Mouse (Mus musculus) inflammation-experienced regulatory T-cells, adult 6 months (primary cell): ENCODE measurements around the gene Rab40c. TPM values are rescaled to one million over a fixed set of nuclear protein-coding genes. Genes with fewer than 3 reads are reported as not detected.
"Not testable (repeated sequence)": the region's sequence is repeated elsewhere in the genome, so short reads cannot be mapped to it uniquely, and the experiment has no call there.

Source experiments
- ATAC-seq: one replicate; pipeline ENCODE4 v1.8.0; 2017
- polyA plus RNA-seq, 3 experiments: library from polyadenylated mRNA; unstranded; fragments of 100-300 nt; shearing (Covaris generic); gene quantifications; one replicate each; pipeline ENCODE4 v1.2.1; 2017

The Rab40c gene
- polyA plus RNA-seq, 3 experiments from 2014 or later = 6.0 to 7.9 (median 7.5) TPM

DNA sequence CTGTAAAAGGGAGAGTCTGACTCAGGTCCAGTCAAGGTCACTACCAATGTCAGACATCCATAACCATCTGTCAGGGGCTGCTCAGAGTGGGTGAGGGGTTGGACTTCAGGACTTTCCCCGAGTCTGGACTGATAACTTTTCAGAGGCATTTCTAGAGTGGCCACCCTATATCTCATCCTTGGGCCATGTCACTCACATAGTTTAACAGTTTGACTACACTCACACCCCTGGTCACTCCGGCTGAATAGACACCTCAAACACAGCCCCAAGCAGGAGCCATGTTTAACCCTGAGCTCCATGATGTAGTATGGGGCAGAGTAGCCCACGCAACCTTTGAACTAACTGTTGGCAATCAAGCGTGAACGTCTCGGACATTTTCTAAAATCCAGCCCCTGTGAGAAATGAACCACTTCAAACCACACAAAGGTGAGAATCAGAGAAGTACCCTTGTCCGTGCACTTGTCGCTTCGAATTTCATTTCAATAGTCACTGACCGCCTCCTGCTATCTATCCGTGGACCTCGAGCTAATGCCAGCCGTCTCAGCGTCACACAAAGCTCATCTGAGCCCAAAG lies 45.3 kb downstream of the Rab40c start:
- no peak for ATAC-seq

DNA sequence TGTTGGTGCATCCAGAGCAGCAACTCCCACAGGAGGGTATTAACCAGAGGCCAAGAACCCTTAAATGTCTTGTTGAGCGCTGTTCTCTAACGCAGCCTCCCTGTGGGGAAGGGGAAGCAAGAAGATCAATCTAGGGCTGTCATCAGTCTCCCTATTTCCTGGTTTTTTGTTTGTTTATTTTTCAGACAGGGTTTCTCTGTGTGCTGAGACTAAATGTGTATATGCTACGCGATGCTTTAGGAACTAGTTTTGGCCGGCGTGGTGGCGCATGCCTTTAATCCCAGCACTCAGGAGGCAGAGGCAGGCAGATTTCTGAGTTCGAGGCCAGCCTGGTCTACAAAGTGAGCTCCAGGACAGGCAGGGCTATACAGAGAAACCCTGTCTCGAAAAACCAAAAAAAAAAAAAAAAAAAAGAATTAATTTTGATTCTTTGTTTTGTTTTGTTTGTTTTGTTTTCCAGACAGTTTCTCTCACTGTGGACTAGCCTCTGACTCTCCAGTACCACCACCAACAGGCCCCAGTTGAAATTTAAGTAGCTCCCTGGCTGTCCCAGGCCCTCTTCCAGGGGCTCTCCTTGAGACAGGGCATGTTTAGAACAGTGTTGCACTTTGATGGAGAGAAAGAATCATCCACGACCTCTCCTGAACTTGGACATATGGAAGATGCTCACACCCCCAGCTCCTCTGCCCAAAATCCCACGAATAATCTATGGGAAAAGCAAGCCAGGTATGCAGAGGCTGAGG lies 46.0 kb downstream of the Rab40c start:
- no peak for ATAC-seq

DNA sequence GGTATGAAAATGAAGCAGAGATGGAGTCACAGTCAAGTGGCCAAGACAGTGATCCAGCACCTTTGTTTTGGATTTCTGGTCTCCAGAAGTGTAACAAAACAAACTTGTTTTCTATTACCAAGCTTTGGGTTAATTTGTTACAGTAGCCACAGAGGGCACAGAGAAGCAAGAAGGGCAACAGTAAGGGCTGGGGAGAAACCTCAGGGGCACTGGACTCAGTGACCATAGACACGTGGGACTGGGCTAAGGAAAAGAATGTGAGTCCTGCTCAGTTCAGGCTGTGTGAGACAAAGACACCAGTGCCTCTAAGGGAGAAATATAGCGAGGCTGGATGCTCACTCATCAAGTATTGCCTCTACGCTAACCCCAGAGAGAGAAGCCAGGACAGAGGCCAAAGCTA lies 46.9 kb downstream of the Rab40c start:
- ATAC-seq = no peak

DNA sequence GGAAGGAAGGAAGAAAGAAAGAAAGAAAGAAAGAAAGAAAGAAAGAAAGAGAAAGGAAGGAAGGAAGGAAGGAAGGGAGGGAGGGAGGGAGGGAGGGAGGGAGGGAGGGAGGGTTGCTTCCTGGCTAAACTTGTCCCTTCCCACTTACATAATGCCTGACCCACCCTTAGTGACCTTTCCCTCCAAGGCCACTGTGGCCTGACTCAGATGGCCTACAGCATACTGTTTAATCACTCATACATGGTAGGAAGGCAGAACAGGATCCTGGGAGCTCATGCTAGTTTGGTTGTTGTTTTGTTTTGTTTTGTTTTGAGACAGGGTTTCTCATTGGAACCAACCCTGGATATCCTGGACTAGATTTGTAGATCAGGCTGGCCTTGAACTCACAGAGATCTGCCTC lies 48.0 kb downstream of the Rab40c start:
- not testable (repeated sequence) for ATAC-seq

DNA sequence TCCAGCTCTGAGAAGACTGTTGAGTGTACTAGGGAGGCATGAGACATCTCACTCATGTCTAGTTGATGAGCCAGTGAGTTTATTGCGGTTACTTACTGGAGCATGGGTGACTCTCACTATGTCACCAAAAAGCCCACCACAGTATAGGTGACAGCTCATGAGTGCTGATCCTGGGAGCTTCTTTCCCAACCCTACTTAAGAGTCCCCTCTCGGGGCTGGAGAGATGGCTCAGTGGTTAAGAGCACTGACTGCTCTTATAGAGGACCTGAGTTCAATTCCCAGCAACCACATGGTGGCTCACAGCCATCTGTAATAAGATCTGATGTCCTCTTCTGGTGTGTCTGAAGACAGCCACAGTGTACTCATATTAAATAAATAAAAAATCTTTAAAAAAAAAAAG lies 49.6 kb downstream of the Rab40c start:
- no peak for ATAC-seq

DNA sequence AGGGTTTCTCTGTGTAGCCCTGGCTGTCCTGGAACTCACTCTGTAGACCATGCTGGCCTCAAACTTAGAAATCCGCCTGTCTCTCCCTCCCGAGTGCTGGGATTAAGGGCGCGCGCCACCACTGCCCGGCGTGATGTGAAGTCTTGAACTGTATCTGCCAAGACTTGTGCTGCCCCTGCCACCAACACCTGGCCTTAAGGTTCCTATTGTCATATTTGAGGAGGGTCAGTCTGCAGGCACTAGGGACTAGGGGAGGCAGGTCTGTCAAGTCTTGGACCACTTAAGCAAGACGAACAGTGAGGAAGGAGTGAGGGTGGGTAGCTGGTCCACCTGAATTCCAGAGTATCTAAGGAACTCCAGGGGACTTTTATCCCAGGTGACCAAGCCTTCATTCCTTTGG lies 50.0 kb downstream of the Rab40c start:
- no peak for ATAC-seq

DNA sequence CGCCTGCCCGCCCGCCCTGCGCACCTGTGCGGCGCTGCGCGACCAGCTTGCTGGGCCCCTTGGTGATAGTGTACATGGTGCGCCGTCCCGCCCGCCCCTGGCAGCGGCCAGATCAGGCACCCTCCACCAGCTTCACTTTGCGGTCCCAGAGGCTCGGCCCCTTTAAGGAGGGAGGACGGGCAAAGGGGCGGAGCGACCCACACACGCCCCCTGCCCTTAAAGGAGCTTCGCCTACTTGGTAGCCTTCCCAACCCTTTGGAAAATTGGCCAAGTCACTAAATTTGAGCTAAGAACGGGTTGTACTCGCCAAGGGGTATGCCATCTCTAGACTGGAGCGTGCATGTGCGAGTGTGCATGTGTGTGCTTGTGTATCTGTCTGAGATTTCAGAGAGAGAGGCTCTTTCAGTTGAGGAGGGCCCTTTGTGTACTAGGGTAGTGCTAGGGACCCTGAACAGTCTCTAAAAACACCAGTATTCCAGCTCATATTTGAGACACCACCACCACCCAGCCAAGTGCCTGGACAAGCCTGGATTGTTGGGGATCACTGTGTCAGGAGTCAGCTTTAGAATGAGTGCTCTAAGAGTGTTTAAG lies 50.8 kb downstream of the Rab40c start, which contains the start of gene Mcrip2:
Mcrip2 (minus strand) TSS at position 164 of the 591 bp plus-strand sequence.
- ATAC-seq = peak; percentile 81

DNA sequence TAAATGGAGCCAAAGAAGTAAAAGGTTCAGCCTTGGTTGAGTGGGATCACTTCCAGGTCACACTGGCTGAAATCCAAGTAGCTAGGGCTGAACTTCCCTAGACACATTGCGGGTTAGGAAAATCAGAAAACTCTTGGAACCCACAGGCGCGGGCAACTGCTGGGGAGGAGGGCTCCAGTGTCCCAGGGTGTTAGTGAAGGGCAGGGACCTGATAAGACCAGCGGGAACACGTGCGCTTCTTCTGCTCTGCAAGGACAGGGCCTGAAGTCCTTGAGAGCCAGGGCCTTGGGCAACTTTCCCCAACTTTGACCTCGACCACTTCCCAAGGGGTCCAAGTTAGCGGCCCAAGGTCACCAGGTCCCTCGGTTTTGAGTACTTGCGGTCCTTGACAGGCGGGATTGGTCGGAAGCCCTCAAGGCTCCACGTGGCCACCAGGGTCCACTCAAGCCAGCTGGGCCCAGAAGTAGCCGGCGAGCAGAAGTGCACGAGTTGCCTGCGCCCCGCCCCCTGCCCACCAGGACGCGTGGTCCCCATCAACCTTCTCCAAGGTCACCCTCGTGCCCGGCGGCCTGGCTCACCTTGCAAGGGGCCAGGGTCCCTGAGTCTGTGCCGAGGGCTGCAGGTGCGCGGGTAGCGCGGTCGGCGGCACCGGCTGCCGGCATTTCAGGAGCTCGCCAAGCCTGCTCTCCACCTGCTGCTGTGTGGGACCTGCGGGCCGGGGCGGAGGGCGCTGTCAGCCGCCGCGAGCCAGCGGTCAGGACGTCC lies 51.5 kb downstream of the Rab40c start:
- ATAC-seq = no peak

DNA sequence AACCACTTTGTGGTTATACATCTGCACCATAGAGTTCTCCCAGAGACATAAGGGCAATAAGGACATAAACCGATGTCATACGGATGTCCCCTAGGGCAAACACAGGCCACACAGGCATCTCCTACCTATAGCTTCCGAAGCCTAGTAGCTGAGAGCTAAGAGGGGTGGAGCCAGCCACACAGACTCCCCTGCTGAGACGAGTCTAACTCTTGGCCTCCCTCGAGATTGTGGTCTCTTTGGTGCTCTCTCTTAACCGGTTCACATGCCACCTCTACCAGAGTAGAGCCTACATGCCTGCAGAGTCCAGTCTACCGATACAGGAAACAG lies 52.1 kb downstream of the Rab40c start:
- ATAC-seq = peak; percentile 28

DNA sequence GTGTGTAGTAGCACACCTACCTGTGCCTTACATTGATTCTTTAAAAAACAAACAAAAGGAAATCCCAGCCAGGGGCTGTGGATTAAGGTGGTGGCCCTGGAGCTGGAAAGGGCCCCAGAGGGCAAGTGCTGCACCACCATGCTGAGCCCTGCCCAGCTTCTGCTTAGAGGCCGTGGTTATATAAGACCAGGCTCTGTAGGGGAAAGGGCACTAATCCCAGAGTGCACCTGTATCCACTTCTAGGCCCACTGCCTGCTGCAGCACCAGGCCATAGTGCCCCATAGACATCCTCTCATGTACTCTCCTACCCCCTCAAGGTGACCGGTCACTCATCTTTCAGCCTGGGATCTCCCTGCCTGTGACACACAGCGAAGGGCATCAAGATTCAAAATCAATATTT lies 53.4 kb downstream of the Rab40c start:
- ATAC-seq = no peak

DNA sequence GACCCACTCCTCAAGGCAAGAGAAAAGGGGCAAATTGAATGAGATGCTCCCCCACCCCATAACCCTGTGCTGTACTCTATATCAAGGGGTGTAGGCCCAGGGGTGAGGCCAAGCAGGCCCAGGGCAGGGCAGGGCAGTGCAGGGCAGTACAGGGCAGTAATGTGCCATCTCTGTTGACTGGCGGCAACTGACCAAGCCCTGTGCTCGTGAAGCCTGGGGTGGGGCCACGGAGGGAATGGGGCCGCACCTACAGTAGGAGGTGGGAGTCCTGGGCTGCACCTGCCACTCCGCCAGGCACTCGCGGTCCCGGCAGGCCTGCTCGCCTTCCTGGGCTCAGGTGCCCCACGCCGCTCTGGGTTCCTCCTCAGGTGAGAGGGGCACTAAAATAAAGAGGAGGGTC lies 54.2 kb downstream of the Rab40c start:
- no peak for ATAC-seq

DNA sequence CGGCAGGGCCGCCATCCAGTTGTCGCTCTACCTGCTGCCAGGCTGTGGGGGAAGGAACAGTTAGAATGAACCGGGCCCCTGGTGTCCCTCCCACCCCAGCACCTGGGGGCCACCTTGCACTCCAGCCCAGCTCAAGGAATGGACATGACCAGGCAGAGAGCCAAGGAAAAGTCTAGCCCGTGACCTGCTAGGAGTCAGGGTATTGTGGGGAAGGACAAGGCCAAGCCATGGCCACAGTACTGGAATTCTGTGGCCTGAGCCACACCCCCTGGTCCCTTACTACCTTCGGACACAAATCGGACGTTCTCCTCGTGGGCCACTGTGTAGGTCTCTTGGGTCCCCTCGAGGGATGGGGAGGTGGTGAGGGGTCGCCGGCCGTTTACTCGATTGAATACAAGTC lies 55.2 kb downstream of the Rab40c start:
- no peak for ATAC-seq

DNA sequence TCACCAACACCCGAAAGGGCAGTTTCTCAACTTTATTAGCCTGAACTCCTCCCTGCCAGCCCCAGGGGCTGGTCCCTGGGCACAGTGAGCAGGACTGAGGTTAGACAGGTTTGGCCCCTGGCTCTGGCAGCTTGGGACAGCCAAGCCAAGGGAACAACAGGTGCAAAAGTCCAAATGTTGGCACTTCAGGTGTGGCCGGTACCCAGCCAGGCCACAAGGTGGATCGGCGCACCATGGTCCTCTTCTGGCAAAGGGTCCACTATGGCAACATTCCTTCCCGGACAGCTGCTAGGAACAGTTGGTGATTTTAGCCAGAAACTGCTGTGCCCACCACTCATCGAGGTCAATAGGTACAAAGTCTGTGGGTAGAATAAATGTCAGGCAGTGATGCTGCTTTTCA lies 55.8 kb downstream of the Rab40c start:
- no peak for ATAC-seq

DNA sequence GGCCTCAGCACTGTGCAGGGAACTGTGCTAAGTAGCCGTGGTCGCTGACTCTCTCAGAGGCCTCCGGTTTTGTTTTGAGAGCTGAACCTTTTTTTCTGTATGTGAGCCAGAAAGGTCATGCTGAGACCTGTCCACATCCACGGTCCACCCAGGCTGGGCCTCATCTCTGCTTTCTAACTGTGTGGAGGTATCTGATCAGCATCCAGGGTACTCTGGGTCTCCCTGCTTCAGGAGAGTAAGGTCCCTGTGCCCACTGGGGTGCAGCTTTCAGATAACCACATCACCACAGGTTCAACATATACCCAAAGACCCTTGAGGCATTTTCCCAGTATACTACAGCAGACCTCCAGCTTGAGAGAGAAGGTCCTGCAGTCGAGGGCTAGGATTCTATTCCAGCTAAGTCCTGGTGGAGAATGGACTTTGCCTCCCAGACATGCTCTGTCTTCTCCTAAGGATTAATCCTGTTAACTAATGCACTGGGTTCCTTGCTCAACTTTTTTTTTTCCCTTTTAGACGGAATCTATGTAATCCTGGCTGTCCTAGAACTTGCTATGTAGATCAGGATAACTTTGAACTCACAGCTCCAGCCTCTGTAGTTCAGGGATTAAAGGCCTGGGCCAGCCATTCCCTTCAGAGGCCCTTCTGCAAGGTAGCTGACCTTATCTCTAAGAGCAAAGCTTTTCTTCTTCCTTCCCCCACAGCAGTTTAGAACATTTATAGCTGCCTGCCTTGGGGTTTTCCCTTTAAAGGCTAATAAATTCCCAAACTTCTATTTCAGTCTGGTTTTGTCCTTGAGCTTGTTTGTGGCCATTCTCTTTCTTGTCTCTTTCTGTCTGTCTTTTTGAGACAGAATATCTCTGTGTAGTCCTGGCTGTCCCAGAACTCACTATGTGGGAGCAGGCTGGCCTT lies 57.6 kb downstream of the Rab40c start:
- ATAC-seq = no peak

DNA sequence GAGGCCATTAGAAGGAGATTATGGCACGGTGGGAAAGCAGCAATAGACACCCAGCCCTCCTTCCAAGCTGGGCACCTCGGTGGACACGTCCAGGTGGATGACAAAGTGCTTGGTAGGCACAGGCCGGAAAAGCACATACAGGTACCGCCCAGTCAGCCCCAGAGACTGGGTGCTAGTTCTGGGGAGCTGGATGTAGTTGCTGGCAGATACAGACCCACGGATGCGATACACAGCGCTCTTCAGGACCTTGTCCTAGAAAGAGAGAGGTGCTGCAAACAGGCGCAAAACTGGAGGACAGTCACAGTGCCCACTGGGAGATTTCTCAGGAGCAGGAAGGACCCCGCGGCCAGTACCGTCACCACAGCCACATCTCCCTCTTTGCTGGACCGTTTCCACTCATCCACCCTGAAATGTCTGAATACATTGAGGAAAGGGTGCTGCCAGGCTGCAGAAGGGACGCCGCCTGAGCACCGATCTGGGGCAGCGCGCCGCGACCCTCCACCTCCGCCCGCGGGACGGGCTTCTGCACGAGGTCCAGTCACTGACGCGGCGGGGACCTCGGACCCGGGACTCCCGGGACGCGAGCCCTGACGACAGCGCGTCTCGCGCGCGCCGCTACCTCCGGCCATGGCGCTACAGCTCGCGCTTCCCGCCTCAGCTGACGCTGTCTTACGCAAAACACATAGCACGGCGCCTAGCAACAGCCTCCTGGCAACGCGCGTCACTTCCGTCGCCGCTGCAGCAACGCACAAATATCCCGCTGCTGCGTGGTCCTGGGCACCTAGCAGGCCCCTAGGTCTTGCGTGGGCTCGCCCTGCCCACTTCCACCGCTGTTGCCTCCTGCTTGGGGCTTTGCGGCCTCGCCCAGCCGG lies 58.5 kb downstream of the Rab40c start, which contains the start of gene Wdr90:
Wdr90 (minus strand) TSS at position 670 of the 872 bp plus-strand sequence.
- peak; percentile 100 for ATAC-seq

DNA sequence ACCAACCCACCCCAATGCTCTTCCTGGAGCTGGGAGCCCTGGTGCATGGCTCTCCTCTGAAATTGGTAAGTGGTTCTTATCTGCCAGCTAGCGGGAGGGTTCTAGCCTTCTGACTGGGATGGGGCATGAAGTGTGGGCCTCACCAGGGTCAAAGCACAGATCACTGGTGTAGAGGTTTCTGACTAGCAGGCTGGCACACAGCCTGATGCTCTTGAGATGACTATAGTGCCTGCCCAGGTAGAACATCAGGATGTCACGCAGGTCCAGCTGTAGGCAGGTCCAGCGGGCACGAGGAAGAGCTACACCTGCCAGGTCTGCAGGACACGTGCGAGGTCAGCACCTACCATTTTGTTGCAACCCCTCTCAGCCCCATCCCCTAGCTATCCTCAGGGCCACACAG lies 59.3 kb downstream of the Rab40c start:
- no peak for ATAC-seq

DNA sequence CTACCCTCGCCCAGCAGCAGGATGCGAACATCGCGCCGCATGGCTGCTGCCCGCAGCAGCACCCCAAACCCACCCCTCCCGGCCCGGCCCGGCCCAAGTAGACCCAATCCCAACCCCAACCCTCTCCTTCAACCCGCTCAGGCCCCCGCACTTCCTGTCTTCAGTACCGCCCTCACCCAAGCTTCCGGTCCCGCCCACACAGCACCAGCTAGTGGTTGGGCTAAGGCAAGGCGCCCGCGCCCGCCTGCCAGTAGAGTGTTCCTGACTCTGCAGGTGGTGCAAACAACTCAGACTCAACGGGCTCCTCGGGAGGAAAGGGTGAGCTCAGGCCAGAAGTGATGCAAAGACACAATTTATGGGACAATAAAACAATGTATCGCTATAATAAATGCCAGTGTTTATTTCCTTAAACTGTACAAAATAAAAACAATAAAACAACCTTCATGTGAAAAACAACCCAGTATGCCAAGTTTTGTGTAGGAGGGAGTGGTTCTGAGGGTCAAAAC lies 75.1 kb downstream of the Rab40c start, which contains the start of gene Rhot2:
Rhot2 (minus strand) TSS at position 456 of the 506 bp plus-strand sequence.
- ATAC-seq = peak; percentile 100

DNA sequence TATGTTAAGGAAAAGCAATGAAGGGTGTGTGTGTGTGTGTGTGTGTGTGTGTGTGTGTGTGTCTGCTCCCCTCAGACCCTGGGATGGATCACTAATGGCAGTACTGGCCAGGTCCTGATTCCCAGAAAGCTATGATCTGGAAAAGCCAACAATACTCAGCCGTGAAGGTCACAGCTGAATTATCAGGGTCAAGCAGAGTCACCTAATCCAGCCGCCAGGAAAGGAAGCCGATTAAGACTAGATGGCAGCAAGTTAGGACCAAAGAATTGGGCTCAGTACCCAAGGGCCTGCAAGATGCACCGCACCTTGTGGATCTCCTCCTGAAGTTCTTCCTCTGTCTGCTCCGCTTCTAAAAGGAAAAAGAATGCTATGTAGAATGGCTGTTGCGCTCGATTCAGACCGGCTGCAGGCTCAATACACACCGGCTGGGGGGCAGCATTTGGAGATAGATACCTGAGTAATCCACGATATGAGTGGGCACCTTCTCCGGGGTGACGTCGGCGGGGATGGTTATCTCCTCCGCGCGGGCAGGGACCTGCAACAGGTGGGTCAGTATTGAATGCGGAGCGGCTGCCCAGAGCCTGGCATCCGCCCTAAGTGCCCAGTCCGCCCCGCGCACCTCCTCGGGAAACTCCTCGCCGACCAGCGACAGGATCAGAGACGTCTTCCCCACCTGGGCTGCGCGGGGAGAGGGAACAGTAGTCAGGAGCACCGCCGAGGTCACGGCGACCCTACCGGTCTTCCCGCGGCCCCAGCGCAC lies 75.7 kb downstream of the Rab40c start:
- peak; percentile 5 for ATAC-seq

DNA sequence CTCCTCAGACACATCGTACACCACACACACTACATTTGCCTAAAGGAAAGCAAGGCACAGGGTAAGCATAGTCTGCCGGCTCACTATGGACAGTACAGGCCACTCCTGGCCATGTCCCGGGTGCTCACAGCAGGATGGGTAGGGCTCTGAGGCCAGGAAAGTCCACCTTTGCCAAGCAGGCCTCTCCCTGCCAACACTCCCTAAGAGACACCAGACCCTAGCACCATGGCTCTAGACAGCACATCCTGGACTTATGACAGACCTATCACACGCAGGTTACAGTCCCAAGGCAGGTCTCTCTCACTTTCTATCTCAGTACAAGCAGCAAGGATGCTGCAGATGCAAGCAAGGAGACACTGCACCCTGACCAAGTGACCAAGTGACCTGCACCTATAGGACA lies 76.4 kb downstream of the Rab40c start:
- no peak for ATAC-seq

DNA sequence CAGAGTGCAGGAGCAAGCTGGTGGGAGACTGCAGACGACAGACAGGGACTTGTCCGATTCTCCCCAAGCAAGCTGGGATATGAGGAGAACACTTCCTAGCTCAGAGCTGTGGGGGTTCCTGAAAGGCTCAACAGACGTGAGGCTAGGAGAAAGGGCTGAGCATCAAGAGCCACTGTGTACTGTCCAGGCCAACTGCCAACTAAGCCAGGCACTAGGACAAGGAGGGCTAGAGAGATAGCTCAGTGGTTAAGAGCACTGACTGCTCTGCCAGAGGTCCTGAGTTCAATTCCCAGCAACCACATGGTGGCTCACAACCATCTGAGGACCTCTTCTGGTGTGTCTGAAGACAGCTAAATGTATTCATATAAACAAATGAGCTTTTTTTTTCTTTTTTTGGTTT lies 77.0 kb downstream of the Rab40c start:
- no peak for ATAC-seq
